Mouse (Mus musculus) megakaryocyte, embryonic 14.5 days (primary cell): ENCODE data around the gene Igf2r. TPM values are rescaled to one million over a fixed set of nuclear protein-coding genes. Genes with fewer than 3 reads are reported as not detected.
"Not testable (repeated sequence)": the region's sequence is repeated elsewhere in the genome, so short reads cannot be mapped to it uniquely, and the experiment has no call there.

ENCODE experiments used
- H3K27me3 ChIP-seq: replicated peaks from 2 replicates; pipeline ENCODE3; 2012; ENCODE audit warnings: inconsistent platforms
- H3K36me3 ChIP-seq: replicated peaks from 2 replicates; pipeline ENCODE3; 2012; ENCODE audit warnings: low read length, inconsistent platforms, mixed read lengths
- H3K4me1 ChIP-seq: 2 replicates; pipeline ENCODE4 v1.6.1; 2012; ENCODE audit warnings: inconsistent platforms
- H3K4me3 ChIP-seq: replicated peaks from 2 replicates; pipeline ENCODE3; 2012; ENCODE audit warnings: moderate library complexity, mild to moderate bottlenecking, inconsistent platforms
- H3K9me3 ChIP-seq: 2 replicates; pipeline ENCODE4 v1.6.1; 2012; ENCODE audit warnings: inconsistent platforms
- FLI1 ChIP-seq: IDR thresholded peaks from 2 replicates; pipeline ENCODE4 v1.6.1; 2012; ENCODE audit warnings: low read length, inconsistent platforms, mixed read lengths
- GATA1 ChIP-seq: IDR thresholded peaks from 3 replicates; pipeline ENCODE4 v1.6.1; 2012; ENCODE audit warnings: mixed read lengths, low read length, inconsistent platforms, borderline replicate concordance
- polyA plus RNA-seq: library from polyadenylated mRNA; stranded (reverse); fragments of >175 nt; gene quantifications from 2 replicates; pipeline ENCODE4 v1.2.3, GENCODE M21; 2012; ENCODE audit warnings: low replicate concordance; ENCODE audit not compliant: insufficient read depth

Igf2r gene
- polyA plus RNA-seq, 1 experiment = 1.0 TPM

GRCm38 (mm10) chr17:12677139-12677538 lies 92.3 kb downstream of the Igf2r start:
- no peak for TF ChIP-seq GATA1
- no peak for TF ChIP-seq FLI1
- Histone ChIP-seq H3K4me1 (peaks cover 3% of the 10 kb centered on the region; the same call in 1 of the 2 replicates), H3K4me3 (no peak overlapping the region), H3K36me3 (no peaks in the 10 kb centered on the region), H3K27me3 (peaks cover 12% of the 10 kb centered on the region), H3K9me3 (peaks cover 25% of the 10 kb centered on the region)

- Histone ChIP-seq H3K27me3 (peaks cover 17% of the 10 kb centered on the region), H3K4me3 (no peak within 1 kb of the TSS), H3K36me3 (no peaks in the 10 kb centered on the region), H3K9me3 (peaks cover 21% of the 10 kb centered on the region), H3K4me1 (no peaks in the 10 kb centered on the region)
- TF ChIP-seq FLI1 (no peak), GATA1 (no peak)
Measured at GRCm38 (mm10) chr17:12675646-12676045, 93.8 kb downstream of the Igf2r start, which contains the start of gene Slc22a1. Gene Slc22a1, minus strand, starts transcription at chr17:12675829.

- H3K4me3 ChIP-seq, H3K36me3 ChIP-seq, H3K4me1 ChIP-seq: not testable (repeated sequence)
- Histone ChIP-seq H3K9me3 (peaks cover 14% of the 10 kb centered on the region), H3K27me3 (peaks cover 13% of the 10 kb centered on the region)
Measured at GRCm38 (mm10) chr17:12674980-12675379, 94.5 kb downstream of the Igf2r start.

- no peaks in the 10 kb centered on the region for H3K4me1 ChIP-seq
- H3K27me3 ChIP-seq = peaks cover 17% of the 10 kb centered on the region
- no peak for TF ChIP-seq GATA1
- no peak for TF ChIP-seq FLI1
- no peak overlapping the region for H3K4me3 ChIP-seq
- no peaks in the 10 kb centered on the region for H3K36me3 ChIP-seq
- H3K9me3 ChIP-seq = peaks cover 3% of the 10 kb centered on the region
Measured at GRCm38 (mm10) chr17:12673871-12674270, 95.6 kb downstream of the Igf2r start.

GRCm38 (mm10) chr17:12672285-12672790 lies 97.1 kb downstream of the Igf2r start:
- Histone ChIP-seq H3K27me3 (peaks cover 20% of the 10 kb centered on the region), H3K4me1 (no peaks in the 10 kb centered on the region), H3K9me3 (no peaks in the 10 kb centered on the region), H3K4me3 (no peak overlapping the region), H3K36me3 (no peaks in the 10 kb centered on the region)
- TF ChIP-seq GATA1 = no peak
- no peak for TF ChIP-seq FLI1

- TF ChIP-seq FLI1 (no peak), GATA1 (no peak)
- H3K27me3 ChIP-seq = peaks cover 24% of the 10 kb centered on the region
Measured at GRCm38 (mm10) chr17:12671029-12671605, 98.3 kb downstream of the Igf2r start.

GRCm38 (mm10) chr17:12669363-12669679 lies 100.1 kb downstream of the Igf2r start:
- Histone ChIP-seq H3K27me3 (peaks cover 35% of the 10 kb centered on the region), H3K4me1 (no peaks in the 10 kb centered on the region), H3K36me3 (no peaks in the 10 kb centered on the region), H3K4me3 (no peak overlapping the region), H3K9me3 (no peaks in the 10 kb centered on the region)
- no peak for TF ChIP-seq GATA1
- TF ChIP-seq FLI1 = no peak

More at GRCm38 (mm10) chr17:12671029-12671605, 98.3 kb downstream of the Igf2r start:
- H3K36me3 ChIP-seq = no peaks in the 10 kb centered on the region
- no peaks in the 10 kb centered on the region for H3K9me3 ChIP-seq
- no peaks in the 10 kb centered on the region for H3K4me1 ChIP-seq
- H3K4me3 ChIP-seq = no peak overlapping the region

GRCm38 (mm10) chr17:12668478-12669362 lies 100.7 kb downstream of the Igf2r start:
- Histone ChIP-seq H3K9me3 (no peaks in the 10 kb centered on the region), H3K4me3 (no peak overlapping the region), H3K27me3 (peaks cover 41% of the 10 kb centered on the region), H3K4me1 (no peaks in the 10 kb centered on the region), H3K36me3 (no peaks in the 10 kb centered on the region)
- TF ChIP-seq GATA1 (no peak), FLI1 (no peak)

- no peaks in the 10 kb centered on the region for H3K4me1 ChIP-seq
Measured at GRCm38 (mm10) chr17:12664156-12664555, 105.3 kb downstream of the Igf2r start.

GRCm38 (mm10) chr17:12660572-12661260 lies 108.7 kb downstream of the Igf2r start:
- Histone ChIP-seq H3K36me3 (no peaks in the 10 kb centered on the region), H3K27me3 (peaks cover 58% of the 10 kb centered on the region), H3K4me1 (peaks cover 5% of the 10 kb centered on the region), H3K4me3 (no peak overlapping the region), H3K9me3 (no peaks in the 10 kb centered on the region)
- TF ChIP-seq GATA1 (no peak), FLI1 (no peak)

More at GRCm38 (mm10) chr17:12664156-12664555, 105.3 kb downstream of the Igf2r start:
- no peaks in the 10 kb centered on the region for H3K9me3 ChIP-seq
- no peaks in the 10 kb centered on the region for H3K36me3 ChIP-seq
- no peak for TF ChIP-seq GATA1
- TF ChIP-seq FLI1 = no peak
- peaks cover 57% of the 10 kb centered on the region for H3K27me3 ChIP-seq
- no peak overlapping the region for H3K4me3 ChIP-seq
